Mouse (Mus musculus) kidney, postnatal 4 days (tissue): Measurements from ENCODE around the gene Mc3r.

Source experiments
- DNase-seq, 2 experiments: peaks; one replicate each; pipeline ENCODE4 v3.0.0; 2021; ENCODE audit warnings: mixed read lengths in 2 of 2

Mc3r gene

GRCm38 (mm10) chr2:172299126-172299921 lies 51.0 kb downstream of the Mc3r start:
- DNase-seq: no peak
